Mouse (Mus musculus) cerebral cortex, adult 2 months (tissue): Measurements from ENCODE around the gene Srrm3.

ENCODE experiments used
- WGBS: fragments of 180-500 bp; shearing (Covaris S2); methylation state at CpG from one replicate; pipeline ENCODE4 v1.1.7; 2018; 5-methylcytosine and 5-hydroxymethylcytosine counted together

Srrm3 gene

DNA sequence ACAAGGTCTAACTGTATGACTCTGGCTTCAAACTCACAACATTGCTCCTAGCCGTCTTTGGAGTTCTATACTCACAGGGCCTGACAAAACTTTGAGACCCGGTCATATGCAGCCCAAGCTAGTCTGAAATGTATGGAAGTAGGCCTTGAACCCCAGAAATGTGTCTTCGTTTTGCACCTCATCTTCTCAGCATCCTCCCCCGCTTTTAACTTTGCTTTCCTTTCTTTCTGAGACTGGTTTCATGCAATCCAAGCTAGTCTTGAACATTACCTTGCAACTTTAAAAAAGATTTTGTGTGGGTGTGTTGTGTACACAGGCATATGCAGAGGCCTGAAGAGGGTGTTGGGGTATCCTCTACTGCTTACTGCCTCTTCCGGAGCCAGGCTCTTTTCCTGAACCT lies 97.6 kb downstream of the Srrm3 start:
- 35% methylated on average over 5 of the region's 5 CpGs for WGBS

DNA sequence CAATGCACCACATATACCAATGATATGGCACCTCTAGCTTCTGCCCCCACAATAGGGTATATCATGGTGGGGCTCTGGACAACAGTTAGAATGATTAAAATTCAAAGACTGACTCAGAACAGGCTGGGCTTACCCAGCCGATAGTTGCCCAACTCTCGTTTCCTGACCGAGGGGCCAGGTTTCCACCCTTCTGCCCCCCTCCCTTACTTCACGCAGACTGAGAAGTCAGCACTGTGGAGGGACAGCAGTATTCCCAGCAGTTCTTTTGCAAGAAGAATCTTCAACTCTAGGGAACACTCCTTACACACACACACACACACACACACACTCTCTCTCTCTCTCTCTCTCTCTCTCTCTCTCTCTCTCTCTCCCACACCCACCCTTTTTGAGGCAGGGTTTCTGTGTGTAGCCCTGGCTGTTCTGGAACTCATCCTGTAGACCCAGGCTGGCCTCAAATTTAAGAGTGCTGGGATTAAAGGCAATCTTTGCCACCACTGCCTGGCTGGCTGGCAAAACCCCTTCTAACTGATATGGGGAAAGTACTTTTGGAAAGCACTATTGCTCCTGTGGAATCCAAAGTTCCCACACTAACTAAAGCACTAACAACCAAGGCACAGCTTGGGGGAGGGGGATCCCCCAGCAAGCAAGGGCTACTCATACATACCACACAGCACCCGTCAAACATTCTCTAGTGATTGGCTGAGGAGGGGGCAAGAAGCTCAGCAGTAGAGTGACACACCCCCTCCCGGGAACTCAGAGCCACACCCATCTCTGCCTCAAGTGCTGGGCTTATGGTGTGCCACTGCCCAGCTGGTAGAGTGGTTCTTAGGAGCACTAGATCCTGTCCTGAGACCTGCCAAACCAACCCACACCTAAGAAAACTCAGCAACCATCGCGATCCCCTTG lies 98.9 kb downstream of the Srrm3 start:
- WGBS = 41% methylated on average over 8 of the region's 8 CpGs

DNA sequence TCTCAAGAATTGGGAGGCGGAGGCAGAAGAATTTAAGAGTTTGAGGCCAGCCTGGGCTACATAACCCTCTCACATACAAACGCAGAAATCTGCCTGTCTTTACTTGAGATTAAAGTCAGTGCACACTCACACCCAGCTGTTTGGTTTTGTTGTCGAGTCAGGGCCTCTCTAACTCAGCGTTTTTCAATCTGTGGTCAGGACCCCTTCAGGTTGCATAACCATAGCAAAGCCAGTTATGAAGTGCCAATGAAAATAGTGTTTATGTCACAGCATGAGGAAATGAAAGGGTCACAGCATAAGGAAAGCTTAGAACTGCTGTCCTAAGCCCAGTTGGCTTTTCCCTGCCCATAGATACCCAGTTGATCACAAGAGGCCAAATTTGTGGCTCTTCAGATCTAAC lies 100.2 kb downstream of the Srrm3 start:
- 59% methylated on average over 4 of the region's 4 CpGs for WGBS

DNA sequence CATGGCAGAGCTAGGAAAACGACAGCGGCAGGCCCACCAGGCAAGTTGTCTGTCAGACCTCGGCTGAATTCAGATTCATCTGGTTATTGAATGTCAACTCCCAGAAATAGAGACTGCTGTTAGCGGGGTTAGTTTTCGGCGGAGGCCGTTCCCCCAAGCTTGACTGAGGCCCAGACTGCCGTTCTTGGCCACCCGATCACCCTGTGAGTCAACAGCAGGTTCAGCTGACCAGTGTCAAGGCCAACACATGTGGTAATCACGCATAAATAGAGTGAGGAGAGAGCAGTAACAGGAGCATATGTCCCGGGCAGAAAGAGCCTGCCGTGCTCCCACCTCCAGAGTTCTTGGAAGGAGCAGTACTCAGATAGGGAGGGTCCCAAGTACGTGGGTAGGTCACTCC lies 100.6 kb downstream of the Srrm3 start:
- WGBS = 42% methylated on average over 13 of the region's 13 CpGs

DNA sequence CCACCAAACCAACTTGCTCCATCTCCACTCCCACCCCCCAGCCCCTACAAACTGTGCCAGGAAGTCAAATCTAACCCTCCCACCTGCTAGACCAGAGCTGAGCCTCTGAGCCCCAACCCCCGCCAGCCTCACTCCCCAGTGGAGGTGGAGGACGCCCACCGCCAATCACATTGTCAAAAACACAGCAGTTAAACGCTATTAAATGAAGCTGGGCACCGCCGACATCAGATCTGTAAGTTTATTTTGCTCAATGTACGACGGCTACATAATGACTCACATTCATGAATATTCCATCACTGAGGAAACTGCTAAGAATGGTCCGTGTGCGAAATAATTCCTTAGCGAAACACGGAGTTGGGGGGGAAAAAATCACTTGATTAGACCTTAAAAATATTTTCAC lies 101.5 kb downstream of the Srrm3 start:
- 34% methylated on average over 12 of the region's 12 CpGs for WGBS

DNA sequence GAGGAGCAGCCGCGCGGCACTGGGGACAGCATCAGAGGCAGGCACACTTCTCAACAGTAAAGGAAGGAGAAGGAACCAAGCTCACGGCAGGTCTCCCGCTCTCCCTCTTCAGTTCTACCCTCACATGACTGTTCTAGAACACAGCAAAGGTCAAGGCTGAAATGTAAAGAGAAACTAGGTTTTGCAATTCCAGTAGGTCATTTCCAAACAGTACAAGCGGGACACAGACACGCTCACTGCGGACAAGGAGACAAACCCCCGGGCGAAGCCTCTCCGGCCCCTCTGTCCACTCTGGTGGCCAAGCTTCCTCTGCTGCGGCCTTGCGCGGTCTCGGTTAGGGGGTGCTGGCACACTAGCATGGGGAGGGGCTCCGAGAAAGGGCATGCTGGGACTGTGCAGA lies 102.3 kb downstream of the Srrm3 start:
- WGBS = 69% methylated on average over 16 of the region's 16 CpGs

DNA sequence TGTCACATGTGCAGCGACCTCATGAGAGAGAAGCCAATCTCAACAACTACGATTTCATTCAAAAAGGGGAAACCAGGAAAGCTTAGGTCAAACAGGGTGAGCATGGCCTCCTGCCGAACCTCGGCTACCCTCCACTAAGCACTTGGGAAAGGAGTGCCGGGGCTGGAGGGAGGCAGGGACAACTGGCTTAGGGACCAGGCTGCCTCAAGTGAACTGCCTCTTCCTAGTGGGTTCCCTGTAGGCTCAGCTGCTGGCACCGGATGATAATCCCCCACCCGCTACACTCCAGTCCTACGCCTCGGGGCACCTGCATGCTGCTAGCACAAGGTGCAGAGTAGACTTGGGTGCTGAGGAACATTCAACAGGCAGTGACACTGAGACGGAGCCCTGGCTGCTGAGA lies 103.0 kb downstream of the Srrm3 start:
- 42% methylated on average over 10 of the region's 10 CpGs for WGBS

DNA sequence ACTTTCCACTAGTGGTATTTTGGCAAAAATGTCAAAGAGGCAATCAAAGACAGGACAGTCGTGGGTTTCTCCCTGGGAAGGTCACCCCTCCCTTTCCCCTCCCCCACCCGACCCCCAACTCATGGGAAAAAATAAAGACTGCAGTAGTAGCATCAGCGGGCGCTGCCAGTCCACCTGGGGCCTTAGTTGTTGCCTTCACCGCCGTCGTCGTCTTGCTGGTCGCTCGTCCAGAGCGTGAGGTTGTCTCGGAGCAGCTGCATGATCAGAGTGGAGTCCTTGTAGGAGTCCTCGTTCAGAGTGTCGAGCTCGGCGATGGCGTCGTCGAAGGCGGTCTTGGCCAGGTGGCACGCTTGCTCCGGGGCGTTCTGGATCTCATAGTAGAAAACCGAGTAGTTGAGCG lies 104.1 kb downstream of the Srrm3 start:
- whole genome bisulfite sequencing = 73% methylated on average over 25 of the region's 25 CpGs

DNA sequence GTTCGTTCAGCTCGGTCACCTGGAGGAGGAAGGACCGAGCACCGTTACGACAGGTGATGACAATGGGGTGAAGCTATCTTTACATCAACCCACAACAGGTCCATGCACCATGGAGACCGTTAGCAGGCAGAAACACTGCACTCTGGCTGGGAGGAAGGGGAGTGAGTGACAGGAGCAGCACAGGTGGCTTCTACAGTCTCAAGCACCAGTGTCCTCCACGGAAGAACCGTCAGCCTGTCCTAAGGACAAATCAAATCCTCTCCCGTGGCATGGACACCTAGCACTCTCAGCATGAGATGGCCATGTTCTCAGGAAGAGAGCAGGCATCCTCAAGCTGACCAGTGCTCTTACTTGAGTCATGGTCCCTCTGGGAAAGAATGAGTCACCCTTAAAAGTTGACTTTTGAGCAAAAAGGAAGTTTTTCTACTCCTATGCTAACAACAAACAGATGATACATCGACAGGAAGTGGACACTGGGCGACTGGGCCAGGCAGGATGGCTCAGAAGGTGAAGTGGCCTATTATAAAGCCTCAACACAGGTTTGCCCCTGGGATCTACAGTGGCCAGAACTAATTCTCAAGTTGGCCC lies 105.0 kb downstream of the Srrm3 start:
- WGBS = 68% methylated on average over 11 of the region's 11 CpGs

DNA sequence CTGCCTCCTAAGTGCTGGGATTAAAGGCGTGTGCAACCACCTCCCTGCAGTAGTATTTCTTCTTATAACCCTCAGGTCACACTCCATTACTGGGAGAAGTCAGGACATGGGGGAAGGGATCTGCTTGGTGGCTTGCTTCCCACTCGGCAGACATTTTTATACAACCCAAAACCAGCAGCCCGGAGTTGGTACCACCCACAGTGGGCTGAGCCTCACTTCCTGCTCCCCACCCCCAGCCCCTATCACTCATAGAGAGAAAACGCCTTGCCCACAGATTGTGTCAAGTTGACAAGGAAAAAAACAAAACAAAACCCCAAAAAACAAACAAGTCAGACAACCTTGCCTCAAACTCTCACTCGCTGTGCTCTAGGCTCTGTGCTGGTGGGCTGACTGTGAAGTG lies 106.5 kb downstream of the Srrm3 start:
- WGBS = 41% methylated on average over 5 of the region's 5 CpGs

DNA sequence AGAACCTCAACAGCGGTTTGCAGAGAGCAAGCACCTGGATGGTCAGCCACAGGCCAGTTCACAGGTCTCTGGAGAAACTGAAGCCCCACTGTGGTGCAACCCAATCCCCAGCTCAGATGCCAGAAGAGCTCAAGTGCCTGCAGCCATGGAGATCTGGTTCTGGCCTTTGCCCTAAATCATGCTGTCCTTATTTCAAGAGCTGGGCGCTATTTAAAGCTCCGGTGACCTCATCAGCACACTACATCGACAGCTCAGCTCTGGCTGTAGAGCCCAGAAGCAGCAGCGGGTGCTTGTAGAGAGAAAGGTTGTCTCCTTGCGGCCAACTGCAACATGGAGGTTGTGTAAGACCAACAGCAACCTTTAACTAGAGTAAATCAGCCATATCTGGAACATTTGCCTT lies 107.5 kb downstream of the Srrm3 start:
- 57% methylated on average over 6 of the region's 6 CpGs for WGBS

DNA sequence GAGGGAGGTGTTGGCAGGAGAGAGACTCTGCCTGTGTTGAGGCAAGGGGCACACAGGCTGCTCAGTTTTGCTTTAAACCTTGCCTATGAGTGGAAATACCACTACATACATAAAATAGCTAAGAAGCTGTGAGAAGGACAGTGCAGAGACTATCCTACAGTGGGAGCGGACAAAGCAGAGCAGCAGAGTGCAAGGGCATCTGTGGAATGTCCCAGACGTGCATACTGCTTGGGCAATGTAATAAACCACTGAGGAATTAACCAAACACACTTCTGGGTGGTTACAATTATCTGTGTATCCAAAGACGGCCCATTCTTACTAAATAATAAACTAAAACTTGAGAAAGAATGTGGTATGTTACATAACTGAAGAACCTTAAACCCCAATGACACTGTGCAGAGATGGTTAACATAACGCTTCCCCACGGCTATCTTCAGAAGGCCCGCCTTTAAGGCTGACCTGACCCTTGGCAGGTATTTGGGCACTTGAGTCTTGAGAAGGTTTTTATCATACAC lies 109.4 kb downstream of the Srrm3 start:
- WGBS = 80% methylated on average over 6 of the region's 6 CpGs

DNA sequence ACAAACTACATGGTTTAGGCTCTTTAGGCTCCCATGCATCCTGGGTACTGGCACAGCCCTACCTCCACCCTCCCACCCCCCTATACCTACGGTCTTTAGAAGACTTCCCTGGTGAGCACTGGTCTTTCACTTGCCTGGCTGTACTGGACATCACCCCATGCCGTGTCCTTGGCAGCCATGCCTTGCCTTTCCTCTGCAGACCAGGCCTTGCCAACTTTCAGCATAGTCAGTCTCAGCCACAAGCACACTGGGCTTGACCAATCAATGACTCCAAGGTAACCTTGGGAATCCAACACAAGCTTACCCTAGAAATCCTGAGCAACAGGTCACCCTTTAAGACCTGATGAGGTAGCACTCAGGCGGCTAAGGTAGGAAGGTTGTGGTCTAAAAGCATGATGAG lies 109.9 kb downstream of the Srrm3 start:
- WGBS = 67% methylated on average over 3 of the region's 3 CpGs

DNA sequence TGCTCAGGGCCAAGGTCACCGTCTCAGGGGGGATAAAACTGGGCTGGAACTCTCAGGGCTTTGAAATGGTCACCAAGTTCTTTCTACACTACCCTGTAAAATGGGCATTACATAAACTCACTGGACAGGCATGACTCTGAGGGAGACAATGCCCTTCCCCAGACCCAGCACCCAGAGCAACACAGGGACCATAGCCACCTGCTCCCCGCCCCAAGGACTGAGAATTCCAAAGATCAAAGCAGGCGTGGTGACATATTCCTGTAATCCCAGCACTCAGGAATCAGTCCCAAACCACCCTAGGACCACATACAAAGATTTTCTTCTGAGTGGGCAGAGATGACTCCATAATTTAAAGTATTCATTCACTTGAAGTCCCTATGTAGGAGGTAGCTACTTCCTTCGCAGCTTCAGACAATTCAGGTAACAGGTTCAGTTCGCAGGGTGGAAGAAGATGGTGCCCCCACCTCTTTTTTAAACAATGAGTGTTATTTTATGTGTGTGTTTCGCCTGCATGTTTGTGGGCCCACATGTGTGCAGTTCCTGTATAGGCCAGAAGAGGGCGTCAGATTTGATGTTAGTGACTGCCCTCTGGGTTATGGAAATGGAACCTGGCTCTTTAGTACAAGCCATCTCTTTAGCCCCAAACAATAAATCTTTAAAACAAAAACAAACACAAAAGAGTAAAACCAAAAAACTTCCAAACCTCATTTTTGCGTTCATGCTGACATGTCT lies 110.8 kb downstream of the Srrm3 start:
- 76% methylated on average over 8 of the region's 8 CpGs for WGBS

DNA sequence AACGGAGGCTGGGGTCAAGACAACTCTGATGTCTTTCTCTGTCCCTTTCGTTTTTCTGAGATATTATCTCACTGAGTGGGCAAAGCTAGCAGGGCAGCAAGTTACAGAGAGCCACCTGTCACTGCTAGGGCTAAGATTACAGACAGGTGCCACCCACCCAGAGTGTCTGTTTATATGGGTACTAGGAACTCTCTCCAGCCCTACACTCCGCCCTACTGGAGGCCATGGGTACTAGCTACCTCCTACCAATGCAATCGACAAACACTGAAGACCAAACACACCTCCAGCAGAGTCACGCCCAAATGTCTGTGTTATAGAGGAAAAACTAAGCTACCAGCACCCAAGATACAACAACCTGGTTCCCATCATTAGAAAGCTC lies 111.4 kb downstream of the Srrm3 start:
- WGBS = 81% methylated on average over 5 of the region's 5 CpGs

DNA sequence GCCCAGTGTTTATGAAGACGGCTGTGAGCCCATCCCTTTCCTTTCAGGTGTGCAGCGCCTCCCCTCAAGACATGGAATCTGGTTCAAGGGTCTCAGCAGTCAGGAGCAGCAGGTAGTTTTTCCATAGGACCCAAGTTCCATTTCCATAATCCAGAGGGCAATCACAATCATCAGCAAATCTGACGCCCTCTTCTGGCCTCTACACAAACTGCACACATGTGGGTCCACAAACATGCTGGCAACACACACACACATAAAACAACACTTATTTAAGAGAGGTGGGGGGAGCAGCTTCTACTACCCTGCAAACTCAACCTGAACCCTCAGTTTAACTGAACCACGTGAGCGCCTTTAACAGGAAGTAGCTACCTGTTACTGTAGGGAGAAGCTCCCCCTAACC lies 111.9 kb downstream of the Srrm3 start:
- WGBS = 92% methylated on average over 5 of the region's 5 CpGs

DNA sequence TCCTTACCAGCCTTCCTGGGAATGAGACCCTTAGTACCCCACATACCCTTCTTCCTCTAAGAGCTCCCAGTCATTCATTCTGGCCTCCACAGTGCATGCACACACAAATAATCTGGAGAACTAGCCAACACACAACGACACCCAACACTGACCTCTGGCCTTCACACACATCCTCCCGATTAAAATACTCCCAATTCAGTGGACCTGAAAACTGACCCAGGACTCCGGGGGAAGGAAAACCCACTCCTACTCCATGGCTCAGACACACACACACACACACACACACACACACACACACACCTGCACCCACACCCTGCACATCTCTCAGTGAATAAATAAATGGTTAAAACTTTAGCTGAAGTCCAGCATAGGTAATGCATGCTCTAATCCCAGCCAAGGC lies 113.2 kb downstream of the Srrm3 start:
- 74% methylated on average over 3 of the region's 3 CpGs for WGBS

DNA sequence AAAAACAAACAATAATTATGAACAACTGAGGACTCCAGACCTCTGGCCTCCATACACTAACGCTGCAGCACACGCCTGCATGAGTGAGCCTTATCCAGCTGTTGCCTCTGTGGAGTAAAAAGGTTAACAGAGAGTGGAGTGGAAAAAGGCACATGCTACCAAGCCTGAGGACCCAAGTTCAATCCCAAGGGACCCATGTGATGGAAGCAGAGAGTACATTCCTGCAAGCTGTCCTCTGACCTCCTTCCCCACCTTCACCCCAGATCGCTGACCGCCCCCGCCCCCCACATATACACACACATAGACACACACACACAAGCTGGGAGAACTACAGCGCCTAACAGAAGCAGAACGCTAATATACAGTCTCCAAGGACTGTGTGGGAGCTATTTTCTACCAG lies 117.2 kb downstream of the Srrm3 start:
- 71% methylated on average over 7 of the region's 7 CpGs for WGBS
